Mouse (Mus musculus) mouse trophoblast stem cell (cell line): ENCODE measurements around the gene Trim45.

ENCODE experiments used
- in situ Hi-C, 2 experiments: fragments of 300-500 bp; cut with MseI, MboI; formaldehyde crosslinking; loops; 2 replicates in 1 of 2; 3 replicates in 1 of 2; pipeline ENCODE4 v1.15.1; 2025

Gene Trim45

DNA sequence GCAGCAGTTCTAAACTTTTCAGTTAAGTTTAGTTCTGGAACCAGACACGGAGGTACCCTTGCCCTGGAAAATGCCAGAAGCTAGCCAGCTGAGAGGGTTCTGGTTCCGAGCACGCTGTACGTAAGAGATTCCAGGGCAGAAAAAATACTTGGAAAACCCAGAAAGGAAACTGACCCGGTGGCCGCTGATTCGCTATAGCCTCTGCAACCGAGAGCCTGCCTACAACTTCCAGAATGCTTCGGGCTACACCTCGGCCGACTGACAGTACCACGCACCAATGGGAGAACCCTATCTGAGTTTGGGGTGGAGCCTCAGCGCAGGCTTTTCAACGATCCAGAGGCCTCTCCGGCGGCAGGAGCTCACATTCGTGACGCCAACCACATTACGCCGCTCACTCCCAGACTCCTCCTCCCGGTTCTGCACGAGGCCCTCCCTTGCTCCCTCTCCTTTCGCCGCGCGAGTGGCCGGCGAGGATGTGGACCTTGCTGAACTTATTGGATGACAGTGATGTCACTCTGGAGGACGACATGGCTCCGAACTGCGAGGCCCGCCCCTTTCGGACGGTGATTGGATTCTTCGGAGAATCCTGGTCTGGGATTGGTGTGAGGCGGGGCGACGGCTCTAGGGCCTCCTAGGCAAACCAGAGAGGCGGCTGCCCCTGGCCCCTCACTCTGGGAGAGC, at the start of gene Trim45:
TSS of gene Trim45 (plus strand) at position 378 of the 681 bp plus-strand sequence.
- in situ Hi-C loops: no loop called here

DNA sequence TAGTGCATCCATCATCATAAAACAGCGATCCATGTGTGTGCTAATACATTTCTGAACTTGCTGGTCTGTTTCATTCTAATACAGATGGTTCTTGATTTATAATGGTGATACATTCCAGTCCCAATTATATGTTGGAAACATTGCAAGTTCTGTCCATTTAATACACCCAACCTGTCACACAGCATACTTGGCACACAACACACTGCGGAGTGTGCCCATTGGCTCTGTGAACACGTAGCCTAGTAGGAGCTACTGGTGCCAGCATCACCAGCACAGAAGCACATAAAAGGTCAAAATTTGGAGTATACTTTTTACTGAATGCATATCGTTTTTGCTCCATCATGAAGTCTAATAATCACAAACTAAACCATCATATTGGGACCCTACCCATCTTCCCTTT, 44.9 kb upstream of the Trim45 start:
- in situ Hi-C loops: no loop called here

DNA sequence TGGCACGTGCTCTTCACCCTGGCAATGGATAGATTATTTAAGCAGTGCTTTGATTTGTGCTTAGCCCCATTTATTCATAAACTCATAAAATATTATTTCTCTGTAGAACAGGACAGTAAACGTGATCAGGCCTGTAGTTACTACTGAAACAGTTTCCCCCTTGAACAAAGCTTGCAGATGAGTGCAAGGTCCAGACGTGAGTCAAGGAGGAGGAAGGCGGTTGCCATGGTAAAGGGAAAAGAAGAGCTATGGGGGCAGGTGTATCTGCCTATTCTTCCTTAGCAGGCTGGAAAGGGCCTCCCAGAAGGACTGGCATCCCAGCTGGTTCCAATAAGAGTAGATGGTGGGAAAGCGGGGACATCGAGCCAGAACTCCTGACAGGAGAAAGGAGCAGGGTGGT, 40.6 kb upstream of the Trim45 start:
- in situ Hi-C loops: no loop called here

DNA sequence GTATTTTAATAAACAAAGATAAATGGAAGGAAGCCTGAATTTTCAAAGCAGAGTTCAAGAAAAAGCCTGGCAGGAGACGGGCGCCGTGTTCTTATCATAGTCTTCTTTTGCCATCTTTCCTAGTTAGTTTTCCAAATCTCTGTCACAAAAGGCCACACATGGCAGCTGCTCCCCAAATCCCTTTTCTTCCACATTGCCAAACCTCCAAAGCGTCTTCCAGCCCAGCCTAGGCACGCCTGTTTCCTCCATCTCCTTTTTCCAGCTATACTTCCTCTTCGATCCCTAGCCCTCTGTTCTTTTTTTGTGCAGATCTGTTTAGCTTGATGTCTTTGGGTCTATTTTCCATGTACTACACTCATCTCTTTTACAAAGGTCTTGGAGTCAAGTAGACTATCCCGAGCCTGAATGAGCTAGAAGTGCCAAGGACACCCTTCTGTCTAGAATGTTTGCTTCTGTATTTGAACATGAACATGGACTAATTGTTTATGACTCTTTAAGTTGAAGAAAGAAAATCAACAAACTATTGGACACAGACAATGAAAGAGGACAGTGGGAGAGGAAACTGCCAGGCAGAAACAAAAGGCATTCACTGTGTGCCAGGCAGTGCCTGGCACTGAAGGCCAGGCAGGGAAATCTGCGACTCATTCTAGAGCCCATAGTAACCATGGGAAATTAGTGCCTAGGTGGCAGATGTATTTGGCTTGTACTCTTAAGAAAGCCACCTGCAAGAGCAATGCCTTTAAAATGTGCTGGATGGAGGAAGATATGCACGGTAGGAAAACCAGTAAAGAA, 40.0 kb upstream of the Trim45 start:
- in situ Hi-C loops: no loop called here

DNA sequence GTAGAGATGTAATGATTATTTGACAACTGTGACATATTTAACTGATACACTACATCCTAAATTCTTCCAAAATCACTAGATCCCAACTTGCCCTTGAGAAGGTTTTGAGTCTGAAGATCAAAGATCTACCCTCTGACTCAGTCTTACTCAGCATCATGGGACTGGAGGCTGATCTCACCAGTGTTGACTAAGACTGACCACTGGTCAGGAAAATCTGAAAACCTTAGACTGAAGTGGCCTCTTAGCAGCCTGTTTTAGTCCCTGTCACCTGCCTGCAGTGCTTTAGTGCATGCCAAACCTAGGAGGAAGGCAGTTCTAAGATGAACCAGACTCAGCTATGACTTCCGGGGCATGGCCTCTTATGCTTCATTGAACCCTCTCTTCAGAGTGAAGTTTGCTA, 32.8 kb upstream of the Trim45 start:
- in situ Hi-C loops: no loop called here

DNA sequence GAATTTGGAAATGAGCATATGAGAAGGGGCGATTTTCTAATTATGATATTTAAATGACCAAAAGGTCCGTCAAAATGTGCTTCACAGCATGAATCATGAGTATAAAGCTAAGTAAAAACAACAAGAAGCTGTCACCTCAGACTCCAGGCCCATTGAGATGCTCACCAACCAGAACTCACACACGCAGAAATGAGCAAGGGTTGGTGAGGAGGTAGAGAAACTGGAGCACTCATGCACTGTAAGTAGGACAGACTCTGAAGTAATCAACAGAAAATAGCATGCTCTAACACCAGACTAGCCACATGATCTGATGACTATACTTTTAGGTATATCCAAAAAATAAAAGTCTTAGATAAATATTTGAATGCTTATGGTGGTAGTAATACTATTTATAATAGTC, 31.6 kb upstream of the Trim45 start:
- in situ Hi-C loops: no loop called here

DNA sequence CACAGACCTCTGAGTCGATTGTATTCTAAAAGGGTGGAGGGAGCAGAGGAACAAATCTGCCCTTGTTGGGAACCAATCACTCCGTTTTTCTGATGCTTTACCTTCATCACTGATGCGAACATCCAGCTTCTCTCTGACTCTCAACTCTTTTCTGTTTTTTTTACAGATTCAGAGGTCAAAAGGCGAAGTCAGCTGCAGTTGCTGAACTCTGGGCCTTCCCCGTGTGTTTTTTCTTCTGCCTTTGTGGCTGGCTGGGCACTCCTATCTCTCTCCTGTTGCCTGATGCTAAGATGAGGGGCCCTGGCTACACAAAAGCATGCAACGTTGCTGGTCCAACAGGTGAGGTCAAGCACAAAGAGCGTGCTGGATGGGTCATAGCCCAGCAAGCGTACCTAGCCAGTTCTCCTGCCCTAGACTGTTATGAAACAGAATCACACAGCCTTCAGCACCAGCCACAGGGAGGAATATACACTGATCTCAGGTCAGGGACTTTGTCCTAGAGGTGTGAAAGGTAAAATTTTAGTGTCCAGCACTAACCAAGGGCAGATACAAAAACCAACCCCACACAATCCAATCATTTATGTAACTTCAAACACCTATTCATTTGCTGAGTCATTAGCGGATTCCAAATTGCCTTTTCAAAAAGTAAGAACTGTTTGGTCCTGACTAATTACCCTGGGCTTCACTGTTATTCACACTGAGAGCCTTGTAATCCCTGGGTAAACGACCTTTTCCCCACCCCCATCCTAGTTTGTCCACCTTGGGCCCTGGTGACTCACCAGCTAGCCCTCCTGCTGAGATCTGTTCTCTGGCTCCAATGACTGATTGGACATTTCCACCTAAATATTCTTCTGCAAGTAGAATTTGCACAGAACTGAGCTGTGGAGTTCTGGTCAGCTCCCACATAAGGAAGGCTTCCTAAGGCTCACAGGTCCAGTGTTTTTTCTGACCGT, 29.3 kb upstream of the Trim45 start:
- in situ Hi-C loops: no loop called here

DNA sequence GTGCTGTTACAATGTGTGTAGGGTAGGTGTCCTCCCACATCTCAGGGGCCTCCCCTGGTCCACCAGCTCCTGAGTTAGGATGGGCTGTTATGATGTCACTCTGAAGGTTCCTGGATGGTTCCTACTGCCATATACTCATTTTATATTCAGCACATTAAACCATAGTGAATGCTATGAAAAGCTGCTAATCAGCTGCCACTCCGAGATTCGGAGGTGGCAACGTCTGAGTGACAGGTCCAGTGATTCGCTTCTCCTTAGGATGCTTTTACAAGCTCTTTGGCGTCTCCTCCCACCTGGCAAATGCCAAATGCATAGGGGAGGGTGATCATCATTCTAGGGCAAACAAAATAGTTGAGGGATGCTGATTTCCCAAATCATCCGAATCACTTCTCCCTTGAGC, 26.5 kb upstream of the Trim45 start:
- in situ Hi-C loops: no loop called here

DNA sequence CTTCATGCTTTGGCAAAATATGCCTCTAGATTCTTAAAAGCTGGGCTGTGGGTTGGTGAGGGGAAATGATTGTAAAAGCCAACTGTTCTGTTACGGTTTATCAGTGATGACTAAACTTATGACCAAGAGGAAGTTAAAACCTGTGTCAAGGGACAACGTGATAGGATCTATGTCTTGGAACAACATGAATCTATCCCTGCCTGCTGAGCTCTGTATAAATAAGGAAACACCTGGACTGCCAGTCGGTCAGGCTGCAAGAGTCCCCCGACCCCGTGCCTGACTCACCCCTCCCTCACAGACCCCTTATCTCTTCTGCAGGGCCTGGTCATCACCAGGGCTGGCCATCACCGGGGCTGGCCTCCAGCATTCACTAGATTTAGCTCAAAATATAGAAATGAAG, 15.9 kb upstream of the Trim45 start:
- in situ Hi-C loops: loop anchor here (5.0 kb wide), 2 partner anchors 129 to 134 kb away; no protein-coding TSS in a partner anchor

DNA sequence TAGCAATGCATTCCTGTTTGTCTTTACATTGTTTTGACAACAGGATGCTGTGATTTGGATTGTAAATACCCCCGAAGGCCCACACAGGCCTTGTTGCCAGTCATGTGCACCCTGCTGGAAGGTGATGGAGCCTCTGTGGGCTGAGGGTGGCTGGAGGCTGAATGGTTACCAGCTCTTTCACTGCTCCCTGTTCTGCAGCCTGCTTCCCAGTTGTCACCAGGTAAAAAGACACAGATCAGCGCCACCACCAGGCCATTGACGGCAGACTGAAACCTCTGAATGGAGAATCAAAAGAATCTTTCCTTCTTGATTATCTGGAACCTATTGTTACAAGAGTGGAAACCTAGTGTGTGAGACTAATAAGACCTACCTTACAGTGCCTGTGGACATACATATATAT, 15.1 kb upstream of the Trim45 start:
- in situ Hi-C loops: loop anchor here (5.0 kb wide), 2 partner anchors 130 to 135 kb away; no protein-coding TSS in a partner anchor

DNA sequence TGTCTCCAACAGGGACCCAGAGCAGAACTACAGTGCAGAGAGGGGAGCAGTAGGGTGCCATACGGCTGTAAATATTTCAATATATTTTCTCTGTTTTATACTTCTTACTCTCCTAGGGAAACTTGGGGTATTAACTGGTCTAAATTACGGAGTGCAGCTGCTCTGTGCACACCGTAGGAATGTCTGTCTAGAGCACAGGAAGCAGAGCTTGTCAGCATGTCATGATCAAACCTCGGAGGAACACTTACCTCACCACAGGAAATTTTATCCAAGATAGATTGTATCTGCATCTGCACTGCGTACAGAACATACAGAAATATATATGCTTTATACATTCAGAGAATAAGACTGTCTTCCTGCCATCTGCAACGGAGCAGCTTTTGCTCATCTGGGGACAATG, 13.4 kb upstream of the Trim45 start:
- in situ Hi-C loops: loop anchor here (5.0 kb wide), 2 partner anchors 131 to 136 kb away; no protein-coding TSS in a partner anchor

DNA sequence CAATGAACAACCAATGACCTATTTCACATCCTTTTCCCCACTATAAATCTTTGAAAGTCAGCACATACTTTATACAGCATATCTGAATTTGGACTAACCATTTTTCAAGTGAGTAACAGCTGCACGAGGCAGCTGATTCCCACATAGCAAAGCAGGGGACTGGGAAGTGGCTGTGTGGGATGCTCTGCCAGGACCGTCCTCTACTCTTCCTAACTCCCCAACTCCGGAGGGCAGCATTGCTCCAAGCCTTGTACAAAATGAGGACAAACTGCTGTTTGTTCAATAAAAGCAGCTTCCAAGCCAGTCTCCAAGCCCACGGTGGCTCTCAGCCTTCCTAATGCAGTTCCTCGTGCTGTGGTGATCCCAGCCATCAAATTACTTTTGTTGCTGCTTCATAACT, 11.4 kb upstream of the Trim45 start:
- in situ Hi-C loops: no loop called here

DNA sequence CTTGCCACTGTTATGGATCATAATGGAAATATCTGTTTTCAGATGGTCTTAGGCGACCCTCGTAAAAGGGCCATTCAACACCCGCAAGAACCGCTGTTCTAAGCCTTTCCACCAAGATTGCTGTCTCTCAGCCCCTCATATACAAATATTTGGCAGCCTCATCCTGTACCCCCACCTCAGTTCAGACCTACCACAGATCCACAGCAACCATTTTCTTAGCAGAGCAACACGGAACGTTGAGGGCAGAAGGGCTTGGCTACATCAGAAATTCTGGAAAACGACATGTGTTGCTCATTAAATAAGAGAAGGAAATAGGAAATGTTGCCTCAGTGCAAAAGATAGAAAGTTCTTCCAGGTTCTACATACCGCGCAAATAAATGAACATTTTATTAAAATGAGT, 11.0 kb upstream of the Trim45 start:
- in situ Hi-C loops: no loop called here

DNA sequence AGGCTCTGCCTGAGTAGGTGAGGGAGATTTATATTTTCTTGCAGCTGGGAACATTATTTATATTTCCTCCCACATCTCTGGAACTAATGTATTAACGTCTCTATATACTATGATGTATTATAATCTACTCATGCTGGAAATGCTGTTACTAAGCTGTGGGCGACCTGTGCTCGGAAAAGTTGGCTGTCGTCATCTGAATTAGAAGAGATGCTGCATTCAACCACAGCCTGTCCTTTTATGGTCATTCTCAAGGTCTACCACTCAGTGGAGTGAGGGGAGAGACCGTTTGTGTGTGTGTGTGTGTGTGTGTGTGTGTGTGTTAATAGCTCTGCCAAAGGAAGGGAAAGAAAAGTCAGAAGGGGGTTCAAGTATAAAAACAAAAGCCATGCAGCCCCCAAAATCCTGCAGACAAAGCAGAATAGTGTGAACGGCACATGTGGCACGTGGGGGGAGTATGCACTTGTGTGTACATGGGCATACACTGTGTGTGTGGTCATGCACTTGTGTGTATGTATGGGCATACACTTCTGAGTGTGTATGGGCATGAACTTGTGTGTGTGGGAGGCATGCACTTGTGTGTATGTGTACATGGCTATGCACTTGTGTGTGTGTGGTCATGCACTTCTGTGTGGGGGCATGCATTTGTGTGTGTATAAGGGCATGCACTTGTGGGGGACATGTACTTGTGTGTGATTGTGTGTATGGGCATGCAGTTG, 10.3 kb upstream of the Trim45 start:
- in situ Hi-C loops: no loop called here

DNA sequence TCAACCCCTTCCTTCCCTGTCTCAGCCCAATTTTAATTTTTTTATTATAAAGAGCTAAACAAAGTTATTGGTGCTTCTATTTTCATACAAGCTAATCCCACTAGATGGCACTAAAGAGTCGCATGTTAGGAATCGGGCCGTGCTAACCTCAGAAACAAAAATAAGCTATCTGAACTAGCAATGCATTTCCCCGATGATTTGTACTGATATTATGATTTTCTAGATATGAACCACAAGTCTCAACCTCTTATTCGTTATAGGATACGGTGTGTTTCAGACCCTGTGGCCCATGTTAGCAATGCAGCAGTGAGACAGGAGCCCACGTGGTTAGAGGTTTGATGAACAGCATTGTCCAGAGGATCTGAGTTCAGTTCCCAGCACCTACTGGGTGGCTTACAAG, 5.2 kb upstream of the Trim45 start:
- in situ Hi-C loops: no loop called here

DNA sequence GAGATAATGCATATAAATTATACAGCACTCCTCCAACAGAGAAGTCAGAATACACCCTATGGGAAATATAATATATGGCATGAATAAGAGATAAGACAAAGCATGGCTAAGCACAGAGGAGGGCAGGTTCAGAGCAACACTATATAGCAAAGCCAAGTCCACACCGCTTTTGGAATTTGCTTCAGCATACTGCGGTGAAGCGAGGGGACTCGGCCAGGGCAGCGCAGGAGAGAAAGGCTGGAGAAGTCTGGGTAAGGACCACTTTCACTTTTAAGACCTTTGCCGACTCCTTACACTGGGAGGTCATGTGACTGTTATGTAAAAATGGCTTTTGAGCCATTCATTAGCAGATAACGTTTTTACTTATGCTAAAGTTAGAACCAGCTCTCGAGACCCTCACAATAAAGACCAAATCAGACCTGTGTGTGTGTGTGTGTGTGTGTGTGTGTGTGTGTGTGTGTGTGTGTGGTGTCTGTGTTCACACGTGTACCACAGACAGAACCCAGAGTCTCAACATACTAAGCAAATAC, 1.3 kb upstream of the Trim45 start:
- in situ Hi-C loops: no loop called here

DNA sequence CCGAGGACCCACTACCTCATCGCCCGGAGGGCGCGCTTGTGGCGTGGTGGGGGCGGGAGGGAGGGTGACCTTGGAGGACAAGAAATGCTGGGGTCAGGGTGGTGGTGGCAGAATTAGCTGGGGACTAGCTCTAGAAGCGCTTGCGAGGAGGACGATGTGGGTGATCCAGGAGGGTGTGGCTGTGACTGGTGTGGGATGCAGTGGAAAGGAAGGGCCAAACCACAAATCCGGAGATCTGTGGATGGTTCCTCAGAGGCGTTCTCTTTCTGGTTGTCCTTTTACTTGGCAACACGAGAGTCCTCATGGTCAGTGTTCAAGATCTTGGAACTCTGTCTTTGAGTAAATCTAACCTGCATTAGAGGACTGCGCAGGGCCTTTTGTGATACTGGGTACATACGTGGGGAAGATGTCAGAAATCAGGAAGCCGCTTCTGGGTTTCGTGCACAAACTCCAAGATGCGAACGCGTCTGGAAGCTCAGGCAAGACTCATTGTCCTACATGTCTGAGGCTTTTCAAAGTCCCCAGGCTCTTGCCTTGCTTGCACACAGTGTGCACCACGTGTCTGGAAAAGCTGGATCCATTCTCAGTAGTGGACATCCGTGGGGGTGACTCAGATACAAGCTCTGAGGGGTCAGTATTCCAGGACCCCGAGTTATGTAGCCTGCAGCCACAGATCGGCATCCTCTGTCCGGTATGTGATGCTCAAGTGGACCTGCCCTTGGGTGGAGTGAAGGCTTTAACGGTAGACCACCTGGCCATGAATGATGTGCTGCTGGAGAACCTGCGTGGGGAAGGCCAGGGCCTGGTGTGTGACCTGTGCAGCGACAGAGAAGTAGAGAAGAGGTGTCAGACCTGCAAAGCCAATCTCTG, 739 bp downstream of the Trim45 start:
- in situ Hi-C loops: no loop called here

DNA sequence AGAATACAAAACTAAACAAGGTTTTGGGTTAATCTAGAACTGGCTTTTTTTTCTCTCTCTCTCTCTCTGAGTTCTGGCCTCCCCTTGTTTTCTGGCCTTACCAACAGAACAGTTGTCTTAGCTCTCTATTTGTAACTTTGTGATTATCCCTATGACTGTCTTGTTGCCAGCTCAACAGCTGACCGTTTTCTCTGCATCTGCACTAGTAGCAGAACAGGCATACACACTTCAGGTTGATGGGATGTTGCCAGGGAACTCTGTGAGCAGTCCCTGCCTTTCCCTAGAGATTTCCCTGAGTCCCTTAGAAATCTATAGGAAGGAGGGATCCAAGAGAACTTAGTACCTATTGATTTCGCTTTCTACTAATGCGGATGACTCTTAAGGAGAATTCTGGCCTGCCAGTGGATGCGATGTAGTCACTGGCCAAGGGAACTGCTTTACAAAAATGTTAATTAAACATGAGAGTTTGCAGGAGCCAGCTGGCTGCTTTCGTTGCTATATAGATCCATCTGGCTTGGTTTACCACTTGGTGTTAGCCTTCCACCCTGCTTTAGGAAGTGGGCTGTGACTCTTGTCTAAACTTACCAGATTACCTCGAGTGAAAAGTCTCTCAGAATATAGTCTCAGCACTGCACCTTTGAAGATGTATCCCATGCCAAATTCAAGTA, 2.2 kb downstream of the Trim45 start:
- in situ Hi-C loops: no loop called here

DNA sequence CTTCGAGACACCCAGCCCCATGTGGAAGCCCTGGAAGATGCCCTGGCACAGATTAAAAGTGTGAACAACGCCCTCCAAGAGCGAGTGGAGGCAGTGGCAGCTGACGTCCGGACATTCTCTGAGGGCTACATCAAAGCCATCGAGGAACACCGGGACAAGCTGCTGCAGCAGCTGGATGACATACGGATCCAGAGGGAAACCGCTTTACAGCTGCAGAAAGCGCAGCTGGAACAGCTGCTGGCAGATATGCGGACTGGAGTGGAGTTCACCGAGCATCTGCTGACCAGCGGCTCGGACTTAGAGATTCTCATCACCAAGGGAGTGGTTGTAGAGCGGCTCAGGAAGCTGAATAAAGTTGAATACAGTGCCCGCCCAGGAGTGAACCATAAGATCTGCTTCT, 3.2 kb downstream of the Trim45 start:
- in situ Hi-C loops: no loop called here
